In the genomic region with DNA sequence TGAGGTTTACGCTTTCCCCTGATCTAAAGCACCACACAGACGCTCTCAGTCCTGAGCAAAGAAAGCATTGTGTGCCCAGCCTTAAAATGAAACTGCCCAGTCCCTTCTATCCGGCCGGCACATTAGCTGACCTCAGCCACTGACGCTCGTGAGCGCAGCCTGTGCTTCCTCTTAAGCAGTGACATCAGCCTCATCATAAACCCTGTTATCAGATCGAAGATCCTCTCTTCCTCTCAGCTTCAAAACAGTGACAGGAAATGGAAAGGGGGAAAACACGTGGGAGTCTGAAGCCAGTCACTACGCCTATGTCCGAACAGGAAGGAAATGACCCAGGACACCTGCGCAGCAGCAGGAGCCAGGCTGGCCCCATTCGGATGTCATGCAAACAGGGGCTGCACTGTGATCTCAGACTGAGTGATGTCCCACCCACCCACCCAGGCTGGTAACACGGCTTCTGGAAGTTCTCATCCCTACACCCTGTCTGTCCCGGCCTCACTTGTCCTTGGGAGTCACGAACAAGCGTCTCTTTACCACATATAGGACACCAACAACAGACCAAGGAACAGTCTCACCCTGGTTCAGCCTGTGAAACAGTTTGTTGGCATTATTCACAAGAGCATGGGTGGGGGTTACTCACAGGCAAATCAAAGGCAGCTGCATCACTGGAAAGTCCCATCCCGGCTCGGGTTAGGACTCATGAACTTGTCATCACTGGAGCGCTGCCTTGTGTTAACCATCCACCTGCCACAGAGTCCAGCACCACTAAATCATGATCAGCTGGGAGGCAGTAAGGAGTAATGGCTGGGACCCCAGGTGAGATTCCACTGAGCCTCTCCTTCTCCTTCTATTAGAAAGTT, we compare ENCODE assay signal across 8 mouse cellular contexts. TPM values are rescaled to one million over a fixed set of nuclear protein-coding genes. Genes with fewer than 3 reads are reported as not detected.
DNase-seq lines count a peak whose midpoint lies in the region; ATAC-seq and TF ChIP-seq lines count a peak whose summit lies in the region.

No protein-coding gene starts in this region.

- WGBS in intestine, embryonic 15.5 days, result 39% methylated on average over 20 of the region's 20 CpGs
- WGBS in lung, adult 2 months, result 33% methylated on average over 20 of the region's 20 CpGs
- 75% methylated on average over 20 of the region's 20 CpGs for WGBS in hindbrain, embryonic 14.5 days

- peak; percentile 83 for ATAC-seq in common myeloid progenitor, adult 5-6 weeks (replicated peaks; ENCODE audit: low read depth, poor library complexity, severe bottlenecking)
- peak; percentile 41; the same call in 1 of the 2 replicates for ATAC-seq in intestine, embryonic 15.5 days
- no peak for ATAC-seq in hindbrain, embryonic 14.5 days (ENCODE audit: low FRiP score)

- no peak overlapping the region for H3K9ac ChIP-seq in intestine, embryonic 15.5 days
- no peak overlapping the region for H3K9ac ChIP-seq in hindbrain, embryonic 14.5 days

- no peaks in the 10 kb centered on the region for H3K27me3 ChIP-seq in intestine, embryonic 15.5 days (replicated peaks)
- no peaks in the 10 kb centered on the region for H3K27me3 ChIP-seq in hindbrain, embryonic 14.5 days (ENCODE audit: control insufficient read depth, insufficient read depth, low read length)

- TF ChIP-seq CTCF in lung, adult 2 months (IDR thresholded peaks at IDR 0.05; ENCODE audit: insufficient read depth, low read length), result no peak

- no peak overlapping the region for H3K4me3 ChIP-seq in intestine, embryonic 15.5 days (replicated peaks)
- no peak overlapping the region for H3K4me3 ChIP-seq in lung, adult 2 months (replicated peaks; ENCODE audit: extremely low read depth, low read depth, low read length)
- no peak overlapping the region for H3K4me3 ChIP-seq in hindbrain, embryonic 14.5 days (replicated peaks; ENCODE audit: low read length)

- no peaks in the 10 kb centered on the region for H3K9me3 ChIP-seq in intestine, embryonic 15.5 days
- H3K9me3 ChIP-seq in hindbrain, embryonic 14.5 days (ENCODE audit: control insufficient read depth, low read length), result no peaks in the 10 kb centered on the region

- peak; percentile 37 for DNase-seq in adrenal gland, adult 2 months
- no peak for DNase-seq in adrenal gland, postnatal 25 days
- DNase-seq in lung, adult 2 months, result peak; percentile 33
- DNase-seq in testis, postnatal 10 days (ENCODE audit: low spot score), result no peak
- no peak for DNase-seq in thymus, postnatal 0 days (ENCODE audit: low spot score)
- no peak for DNase-seq in hindbrain, embryonic 14.5 days (ENCODE audit: low spot score)

- H3K36me3 ChIP-seq in intestine, embryonic 15.5 days, result no peaks in the 10 kb centered on the region
- no peaks in the 10 kb centered on the region for H3K36me3 ChIP-seq in hindbrain, embryonic 14.5 days (replicated peaks; ENCODE audit: control insufficient read depth, insufficient read depth)

- H3K4me1 ChIP-seq in intestine, embryonic 15.5 days (replicated peaks), result no peaks in the 10 kb centered on the region
- peaks cover 10% of the 10 kb centered on the region for H3K4me1 ChIP-seq in lung, adult 2 months (ENCODE audit: control insufficient read depth, insufficient read depth, low read length)
- H3K4me1 ChIP-seq in hindbrain, embryonic 14.5 days (replicated peaks; ENCODE audit: control insufficient read depth, insufficient read depth, low read length), result no peaks in the 10 kb centered on the region

- H3K27ac ChIP-seq in intestine, embryonic 15.5 days, result no peak overlapping the region
- no peak overlapping the region for H3K27ac ChIP-seq in hindbrain, embryonic 14.5 days

- peak overlapping the region; percentile 52 for H3K4me2 ChIP-seq in intestine, embryonic 15.5 days (replicated peaks)
- no peak overlapping the region for H3K4me2 ChIP-seq in hindbrain, embryonic 14.5 days (replicated peaks)

- TF ChIP-seq POLR2A in lung, adult 2 months (IDR thresholded peaks at IDR 0.05; ENCODE audit: borderline replicate concordance, extremely low read depth, low read depth, low read length), result 0 out of 2 replicates have a peak, but pooled peaks have one; percentile 4

RNA-seq across cellular contexts. Expression of gene Cldn5, which starts 43.3 kb away (rescaled TPM):
- 10 to 100 TPM in 1 of 2 experiments, 1 to 10 TPM in 1; 3.5 to 16.9 TPM for total RNA-seq in adrenal gland, adult 2 months (2021)
- polyA plus RNA-seq in adrenal gland, adult 2 months (2012; rRNA removed), result 68.7 and 108 TPM in 2 replicates
- 15.2 and 23.3 TPM in 2 replicates for total RNA-seq in adrenal gland, postnatal 25 days (2021)
- not detected in 2 replicates for total RNA-seq in common myeloid progenitor, adult 5-6 weeks (2017)
- polyA plus RNA-seq in intestine, embryonic 15.5 days (2015; fragmentation: Nextera tagmentation; extraction: Ambion mirVana), result 26.2 and 28.7 TPM in 2 replicates
- 753 and 874 TPM in 2 replicates for polyA plus RNA-seq in lung, adult 2 months (2012; rRNA removed)
- 15.4 and 23.6 TPM in 2 replicates for polyA plus RNA-seq in thymus, postnatal 0 days (2015; fragmentation: Nextera tagmentation; extraction: Ambion mirVana)
- 115 and 122 TPM in 2 replicates for polyA plus RNA-seq in hindbrain, embryonic 14.5 days (2014; fragmentation: Nextera tagmentation; extraction: Ambion mirVana)

Comparison
In these comparisons a context has a peak if more than half of its experiments do, and no peak if none do; other contexts are left out.
1. DNase-seq: peak in adrenal gland, adult 2 months (single experiment) and lung, adult 2 months (single experiment); none in adrenal gland, postnatal 25 days (single experiment), testis, postnatal 10 days (single experiment), thymus, postnatal 0 days (single experiment) and hindbrain, embryonic 14.5 days (single experiment).